Mouse (Mus musculus) embryonic facial prominence, embryonic 15.5 days (tissue): ENCODE measurements around the gene Daam1. TPM values are rescaled to one million over a fixed set of nuclear protein-coding genes. Genes with fewer than 3 reads are reported as not detected.
A peak's percentile ranks its signal among the peaks of the same experiment; 100 is the strongest.

ENCODE experiments used
- ATAC-seq: fragments of 200-750 bp; cut with Nextera tagmentation; 2 replicates; pipeline ENCODE4 v1.8.0; 2017; ENCODE audit warnings: low read depth, moderate TSS enrichment; ENCODE audit not compliant: insufficient number of reproducible peaks, low FRiP score, low TSS enrichment
- H3K27ac ChIP-seq: fragments of 300-500 bp; sonication (generic); replicated peaks from 2 replicates; pipeline ENCODE4 v1.5.1; 2015; ENCODE audit warnings: mild to moderate bottlenecking, inconsistent platforms
- H3K27me3 ChIP-seq: fragments of 300-500 bp; sonication (generic); 2 replicates; pipeline ENCODE4 v1.6.1; 2015; ENCODE audit warnings: inconsistent platforms
- H3K36me3 ChIP-seq: fragments of 300-500 bp; sonication (generic); 2 replicates; pipeline ENCODE4 v1.6.1; 2015; ENCODE audit warnings: mild to moderate bottlenecking, inconsistent platforms
- H3K4me1 ChIP-seq: fragments of 300-500 bp; sonication (generic); 2 replicates; pipeline ENCODE4 v1.6.1; 2015; ENCODE audit warnings: inconsistent platforms
- H3K4me2 ChIP-seq: fragments of 300-500 bp; sonication (generic); replicated peaks from 2 replicates; pipeline ENCODE4 v1.6.1; 2015; ENCODE audit warnings: mild to moderate bottlenecking, inconsistent platforms
- H3K4me3 ChIP-seq: fragments of 300-500 bp; sonication (generic); replicated peaks from 2 replicates; pipeline ENCODE4 v1.5.1; 2015; ENCODE audit warnings: mild to moderate bottlenecking, inconsistent platforms
- H3K9ac ChIP-seq: fragments of 300-500 bp; sonication (generic); 2 replicates; pipeline ENCODE4 v1.6.1; 2015; ENCODE audit warnings: inconsistent platforms
- H3K9me3 ChIP-seq: fragments of 300-500 bp; sonication (generic); replicated peaks from 2 replicates; pipeline ENCODE4 v1.6.1; 2016; ENCODE audit warnings: inconsistent platforms
- WGBS: fragments of 180-500 bp; shearing (Covaris S2); methylation state at CpG from one replicate; pipeline ENCODE4 v1.1.7; 2015; 5-methylcytosine and 5-hydroxymethylcytosine counted together
- polyA plus RNA-seq: library from polyadenylated mRNA; unstranded; fragments of >200 nt; fragmentation: Nextera tagmentation; extraction: Ambion mirVana; gene quantifications from 2 replicates; pipeline ENCODE4 v1.2.1, GENCODE M21; 2015

Gene Daam1
- polyA plus RNA-seq, 1 experiment from 2014 or later: 11.7 TPM

DNA sequence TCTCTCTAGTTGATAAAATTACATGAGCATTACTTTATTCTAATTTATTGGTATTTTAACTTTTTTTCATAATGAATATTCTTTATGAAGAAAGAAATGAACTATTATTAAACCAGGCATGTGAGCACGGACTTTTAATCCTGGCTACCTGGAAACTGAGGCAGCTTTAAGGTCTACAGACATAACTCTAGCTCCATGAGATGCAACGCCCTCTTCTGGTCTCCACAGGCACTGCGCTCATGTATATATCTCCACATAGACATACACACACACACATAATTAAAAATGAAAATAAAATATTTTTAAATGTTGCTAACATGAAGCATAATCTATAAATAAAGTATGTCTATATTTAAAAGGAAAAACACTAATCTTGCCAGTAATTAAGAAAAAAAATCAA, 21.3 kb upstream of the Daam1 start:
- Histone ChIP-seq H3K4me2 (no peak overlapping the region), H3K9ac (no peak overlapping the region), H3K9me3 (no peaks in the 10 kb centered on the region), H3K27ac (no peak overlapping the region), H3K4me3 (no peak overlapping the region), H3K36me3 (no peaks in the 10 kb centered on the region), H3K27me3 (no peaks in the 10 kb centered on the region), H3K4me1 (no peaks in the 10 kb centered on the region)
- ATAC-seq: no peak
- WGBS: 96% methylated on average over 3 of the region's 3 CpGs

DNA sequence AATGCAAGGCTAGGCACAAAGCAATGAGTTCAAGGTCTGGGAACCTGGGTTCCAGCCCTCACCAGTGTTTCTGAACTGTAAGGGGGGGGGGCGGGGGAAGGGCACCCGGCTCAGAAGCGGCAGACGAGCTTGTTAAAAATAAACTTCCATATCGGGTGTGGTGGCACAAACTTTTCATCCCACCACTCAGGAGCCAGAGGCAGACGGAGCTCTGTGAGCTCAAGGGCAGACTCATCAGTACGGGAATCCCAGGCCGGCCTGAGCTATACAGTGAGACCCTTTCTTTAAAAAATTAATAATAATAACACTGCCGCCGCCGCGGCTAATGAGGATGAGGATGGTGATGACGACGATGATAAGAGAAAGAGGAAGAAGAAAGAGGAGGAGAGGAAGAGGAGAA, 18.3 kb upstream of the Daam1 start:
- no peaks in the 10 kb centered on the region for H3K9me3 ChIP-seq
- no peaks in the 10 kb centered on the region for H3K36me3 ChIP-seq
- no peak overlapping the region for H3K4me2 ChIP-seq
- no peak overlapping the region for H3K4me3 ChIP-seq
- no peak overlapping the region for H3K9ac ChIP-seq
- no peaks in the 10 kb centered on the region for H3K27me3 ChIP-seq
- 85% methylated on average over 14 of the region's 14 CpGs for WGBS
- no peak overlapping the region for H3K27ac ChIP-seq
- H3K4me1 ChIP-seq: no peaks in the 10 kb centered on the region
- ATAC-seq: no peak

GRCm38 (mm10) chr12:71813251-71813650, 17.6 kb upstream of the Daam1 start:
- H3K27me3 ChIP-seq: no peaks in the 10 kb centered on the region
- no peaks in the 10 kb centered on the region for H3K36me3 ChIP-seq
- no peak overlapping the region for H3K4me2 ChIP-seq
- H3K4me1 ChIP-seq: no peaks in the 10 kb centered on the region
- ATAC-seq: no peak
- H3K9me3 ChIP-seq: no peaks in the 10 kb centered on the region
- no peak overlapping the region for H3K9ac ChIP-seq
- H3K27ac ChIP-seq: no peak overlapping the region
- no peak overlapping the region for H3K4me3 ChIP-seq
- WGBS: 89% methylated on average over 9 of the region's 9 CpGs

DNA sequence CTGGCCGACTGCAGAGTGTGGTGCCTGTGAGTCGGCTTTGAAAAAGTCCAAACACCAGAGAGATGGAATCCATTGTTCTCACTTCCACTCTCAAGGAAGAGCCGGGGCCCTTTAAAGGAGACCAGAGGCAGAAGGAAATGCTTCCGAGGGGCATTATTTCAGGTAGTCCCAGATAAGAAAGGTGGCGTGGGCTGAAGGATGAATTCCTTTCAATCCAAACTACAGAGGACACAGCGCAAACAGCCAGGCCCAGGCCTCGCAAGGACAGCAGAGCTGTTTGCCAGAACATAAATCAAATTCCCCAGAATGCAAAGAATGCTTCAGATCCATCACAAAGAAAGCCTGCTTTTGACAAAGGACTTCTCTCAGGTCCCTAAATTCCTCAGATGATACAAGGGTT, 17.1 kb upstream of the Daam1 start:
- Histone ChIP-seq H3K4me1 (no peaks in the 10 kb centered on the region), H3K4me2 (no peak overlapping the region), H3K27ac (no peak overlapping the region), H3K4me3 (no peak overlapping the region), H3K9me3 (no peaks in the 10 kb centered on the region), H3K36me3 (no peaks in the 10 kb centered on the region), H3K9ac (no peak overlapping the region), H3K27me3 (no peaks in the 10 kb centered on the region)
- no peak for ATAC-seq
- WGBS: 57% methylated on average over 7 of the region's 7 CpGs

GRCm38 (mm10) chr12:71820094-71820493, 10.8 kb upstream of the Daam1 start:
- Histone ChIP-seq H3K4me2 (no peak overlapping the region), H3K9ac (no peak overlapping the region), H3K4me3 (no peak overlapping the region), H3K36me3 (no peaks in the 10 kb centered on the region), H3K4me1 (no peaks in the 10 kb centered on the region), H3K27ac (no peak overlapping the region), H3K9me3 (no peaks in the 10 kb centered on the region), H3K27me3 (no peaks in the 10 kb centered on the region)
- 75% methylated on average over 5 of the region's 5 CpGs for WGBS
- no peak for ATAC-seq

DNA sequence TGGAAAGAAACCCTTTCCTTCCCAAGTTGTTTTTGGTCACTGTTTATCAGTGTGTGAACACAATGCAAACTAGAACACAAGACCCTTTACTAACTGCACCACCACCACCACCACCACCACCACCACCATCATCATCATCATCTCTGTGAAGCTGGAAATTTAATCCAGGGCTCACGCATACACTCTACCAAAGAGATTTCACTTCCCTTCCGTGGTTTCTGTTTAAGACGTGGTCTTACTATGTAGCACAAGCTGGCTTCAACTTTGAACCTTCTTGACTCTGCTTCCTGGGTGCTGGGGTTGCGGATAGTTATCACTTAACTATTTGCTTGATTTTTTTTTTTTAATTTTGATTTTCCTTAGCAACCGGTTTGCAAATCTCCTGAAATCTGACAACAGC, 9.6 kb upstream of the Daam1 start:
- no peaks in the 10 kb centered on the region for H3K36me3 ChIP-seq
- H3K4me1 ChIP-seq: no peaks in the 10 kb centered on the region
- ATAC-seq: no peak
- no peaks in the 10 kb centered on the region for H3K9me3 ChIP-seq
- 91% methylated on average over 5 of the region's 5 CpGs for WGBS
- no peak overlapping the region for H3K4me3 ChIP-seq
- H3K27ac ChIP-seq: no peak overlapping the region
- no peak overlapping the region for H3K4me2 ChIP-seq
- no peak overlapping the region for H3K9ac ChIP-seq
- H3K27me3 ChIP-seq: no peaks in the 10 kb centered on the region

DNA sequence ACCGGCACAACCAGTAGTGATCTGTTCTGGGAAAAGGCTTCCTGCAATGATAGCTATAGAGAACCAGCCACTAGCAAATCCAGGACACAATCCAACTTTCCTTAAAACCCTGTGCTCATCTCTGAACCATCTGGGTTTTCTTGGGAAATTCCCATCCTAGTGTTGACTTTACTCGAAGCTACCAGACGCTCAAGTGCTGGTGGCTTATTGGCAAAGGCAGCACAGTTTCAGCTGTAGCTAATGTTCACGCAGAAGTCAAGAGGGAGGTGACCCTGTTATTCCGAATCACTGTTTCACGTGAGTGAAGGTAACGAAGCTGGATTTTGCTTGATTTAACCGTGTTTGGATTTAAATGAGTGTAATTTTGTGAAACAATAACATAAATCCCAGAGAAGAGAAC, 9.1 kb upstream of the Daam1 start:
- WGBS: 71% methylated on average over 8 of the region's 8 CpGs
- ATAC-seq: no peak
- H3K27me3 ChIP-seq: no peaks in the 10 kb centered on the region

GRCm38 (mm10) chr12:71824927-71825326, 6.0 kb upstream of the Daam1 start:
- 76% methylated on average over 6 of the region's 6 CpGs for WGBS
- ATAC-seq: no peak
- no peaks in the 10 kb centered on the region for H3K36me3 ChIP-seq

More for the DNA sequence above, 9.1 kb upstream of the Daam1 start:
- Histone ChIP-seq H3K9me3 (no peaks in the 10 kb centered on the region), H3K4me2 (no peak overlapping the region), H3K36me3 (no peaks in the 10 kb centered on the region), H3K27ac (no peak overlapping the region), H3K4me1 (no peaks in the 10 kb centered on the region), H3K9ac (no peak overlapping the region), H3K4me3 (no peak overlapping the region)

GRCm38 (mm10) chr12:71830139-71830538, 739 bp upstream of the Daam1 start:
- peak overlapping the region; percentile 94 for H3K4me3 ChIP-seq
- no peaks in the 10 kb centered on the region for H3K27me3 ChIP-seq
- 0 out of 2 replicates have a peak overlapping the region, but pooled peaks have one; percentile 4 for H3K27ac ChIP-seq
- ATAC-seq: no peak
- H3K9me3 ChIP-seq: no peaks in the 10 kb centered on the region
- H3K4me2 ChIP-seq: peak overlapping the region; percentile 59
- H3K9ac ChIP-seq: 0 out of 2 replicates have a peak overlapping the region, but pooled peaks have one; percentile 24
- no peaks in the 10 kb centered on the region for H3K36me3 ChIP-seq
- WGBS: 10% methylated on average over 10 of the region's 10 CpGs
- peaks cover 27% of the 10 kb centered on the region for H3K4me1 ChIP-seq

More at GRCm38 (mm10) chr12:71824927-71825326, 6.0 kb upstream of the Daam1 start:
- Histone ChIP-seq H3K4me1 (no peaks in the 10 kb centered on the region), H3K4me3 (no peak overlapping the region), H3K27ac (no peak overlapping the region), H3K9me3 (no peaks in the 10 kb centered on the region), H3K27me3 (no peaks in the 10 kb centered on the region), H3K9ac (no peak overlapping the region), H3K4me2 (no peak overlapping the region)

DNA sequence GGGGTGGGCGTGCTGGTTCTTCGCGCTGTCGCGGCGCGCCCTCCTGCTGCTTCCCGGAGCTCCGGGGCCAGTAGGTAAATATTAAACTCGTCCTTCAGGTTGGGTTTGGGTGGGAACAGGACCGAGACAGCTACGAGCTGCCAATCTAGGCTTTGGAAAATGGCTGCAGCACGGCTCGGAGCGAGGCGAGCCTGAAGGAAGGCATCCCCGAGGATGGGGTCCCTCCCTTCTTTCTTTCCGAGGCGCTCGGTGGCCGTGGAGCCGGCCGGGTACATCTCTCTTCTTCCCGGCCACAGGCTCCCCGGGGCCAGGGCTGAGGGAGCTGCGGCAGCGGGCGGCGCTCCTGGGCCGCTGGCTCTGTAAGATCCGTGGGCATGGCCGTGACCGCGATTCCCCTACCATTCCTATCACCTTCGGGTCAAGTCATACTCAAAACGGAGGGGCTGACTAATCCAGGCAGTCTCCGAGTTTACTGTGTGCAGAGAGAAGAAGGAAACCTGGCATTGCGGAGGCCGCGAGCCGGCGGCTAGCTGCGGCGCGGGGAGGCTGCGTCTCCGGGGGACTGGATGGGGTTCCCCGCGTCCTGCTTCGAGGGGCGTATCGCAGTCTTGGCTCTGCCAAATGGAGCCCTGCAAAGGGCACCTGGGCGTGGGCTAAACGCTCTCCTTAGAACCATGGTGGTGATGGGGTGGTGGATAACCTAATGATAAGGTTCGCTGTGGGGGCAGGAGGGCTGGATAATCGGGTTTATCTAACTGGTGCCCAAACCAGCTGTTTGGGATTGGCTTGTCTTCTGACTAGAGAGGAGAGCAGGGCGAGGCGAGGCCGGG, 595 bp downstream of the Daam1 start:
- Histone ChIP-seq H3K4me2 (peak overlapping the region; percentile 80), H3K4me3 (peak overlapping the region; percentile 94), H3K9ac (peak overlapping the region; percentile 78), H3K27me3 (no peaks in the 10 kb centered on the region), H3K4me1 (peaks cover 36% of the 10 kb centered on the region), H3K9me3 (no peaks in the 10 kb centered on the region), H3K36me3 (no peaks in the 10 kb centered on the region), H3K27ac (peak overlapping the region; percentile 94)
- peak; percentile 26; the same call in 1 of the 2 replicates for ATAC-seq
- WGBS: under 1% methylated on average over 59 of the region's 59 CpGs

- WGBS: under 1% methylated on average over 12 of the region's 12 CpGs
- H3K9ac ChIP-seq: peak overlapping the region; percentile 78
Observed at GRCm38 (mm10) chr12:71832225-71832624, 1.3 kb downstream of the Daam1 start.

GRCm38 (mm10) chr12:71834041-71834440, 3.2 kb downstream of the Daam1 start:
- H3K9ac ChIP-seq: no peak overlapping the region
- H3K4me2 ChIP-seq: no peak overlapping the region
- H3K27ac ChIP-seq: no peak overlapping the region
- no peaks in the 10 kb centered on the region for H3K9me3 ChIP-seq
- 69% methylated on average over 7 of the region's 7 CpGs for WGBS
- no peaks in the 10 kb centered on the region for H3K27me3 ChIP-seq
- peaks cover 48% of the 10 kb centered on the region for H3K4me1 ChIP-seq
- ATAC-seq: no peak
- no peak overlapping the region for H3K4me3 ChIP-seq
- H3K36me3 ChIP-seq: no peaks in the 10 kb centered on the region

More at GRCm38 (mm10) chr12:71832225-71832624, 1.3 kb downstream of the Daam1 start:
- Histone ChIP-seq H3K27ac (peak overlapping the region; percentile 94), H3K4me2 (peak overlapping the region; percentile 80), H3K4me1 (peaks cover 44% of the 10 kb centered on the region), H3K9me3 (no peaks in the 10 kb centered on the region), H3K27me3 (no peaks in the 10 kb centered on the region), H3K4me3 (peak overlapping the region; percentile 94), H3K36me3 (no peaks in the 10 kb centered on the region)
- no peak for ATAC-seq
